Mouse (Mus musculus) embryo, embryonic 10 days (tissue): ENCODE data around the gene Gper1.

ENCODE experiments used
- DNase-seq: peaks from one replicate; pipeline ENCODE4 v3.0.0-alpha.2; 2015; ENCODE audit warnings: low spot score

Gene Gper1

DNA sequence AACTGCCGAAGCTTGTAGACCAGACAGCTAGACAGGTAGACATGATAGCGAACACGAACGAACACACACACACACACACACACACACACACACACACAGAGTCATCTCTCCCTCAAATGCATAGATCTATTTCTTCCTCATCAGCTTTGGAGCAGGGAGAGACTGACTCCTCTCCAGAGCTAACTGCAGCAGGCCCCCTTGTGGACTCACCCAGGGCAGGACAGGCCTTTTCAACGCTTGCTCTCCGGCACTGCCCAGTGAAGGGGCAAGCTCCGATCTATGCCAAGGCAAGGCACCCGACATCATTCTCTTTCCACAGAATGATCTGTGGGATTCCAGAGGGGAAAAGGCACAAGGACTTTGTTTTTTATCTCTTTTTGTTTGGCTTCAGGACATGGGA lies 22.3 kb downstream of the Gper1 start:
- no peak for DNase-seq

DNA sequence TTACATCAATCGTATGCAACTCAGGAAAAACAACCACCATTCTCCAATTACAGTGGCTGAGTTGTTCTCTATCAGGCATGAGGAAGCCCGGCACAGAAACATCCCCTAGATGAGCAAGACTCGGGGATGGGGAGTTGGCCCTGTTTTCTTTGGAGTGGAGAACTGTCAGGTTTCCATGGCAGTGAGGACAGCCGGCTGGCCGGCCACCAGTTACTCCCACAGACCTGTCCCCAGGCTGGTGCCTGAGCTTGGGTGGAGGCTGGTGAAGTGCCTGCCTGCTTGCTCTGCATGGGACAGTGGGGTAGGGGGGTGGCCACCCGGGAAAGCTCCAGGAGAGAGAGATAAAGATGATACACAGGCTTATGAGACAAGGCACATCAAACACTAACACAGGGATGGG lies 25.1 kb downstream of the Gper1 start:
- no peak for DNase-seq

DNA sequence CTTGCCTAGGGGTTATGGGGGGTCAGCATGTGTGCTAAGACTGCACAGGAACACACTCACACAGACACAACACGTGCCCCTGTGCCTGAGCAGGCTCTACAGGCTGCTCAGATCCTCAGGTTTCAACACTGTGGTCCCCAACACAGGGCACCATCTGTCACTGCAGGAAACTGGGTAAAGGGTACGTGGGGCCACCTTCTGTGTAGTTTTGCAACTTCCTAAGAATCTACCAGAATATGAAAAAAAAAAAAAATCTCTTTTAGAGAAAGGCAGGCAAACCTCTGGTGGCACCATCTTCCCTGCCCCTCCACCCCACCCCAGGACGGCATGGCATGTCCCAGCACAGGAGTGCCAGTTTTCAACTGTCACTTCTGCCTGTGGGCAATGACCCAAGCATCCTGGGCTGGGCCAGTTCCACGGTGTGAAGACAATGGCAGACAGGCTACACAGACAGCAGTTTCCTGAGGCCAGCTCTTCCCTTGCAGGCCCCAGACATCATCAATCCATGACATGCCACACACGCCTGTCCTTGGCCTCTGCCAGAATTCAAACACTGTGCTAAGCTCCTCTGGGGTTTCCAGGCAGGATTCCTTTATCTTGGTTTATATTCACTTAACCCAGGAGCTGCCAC lies 26.3 kb downstream of the Gper1 start:
- no peak for DNase-seq

DNA sequence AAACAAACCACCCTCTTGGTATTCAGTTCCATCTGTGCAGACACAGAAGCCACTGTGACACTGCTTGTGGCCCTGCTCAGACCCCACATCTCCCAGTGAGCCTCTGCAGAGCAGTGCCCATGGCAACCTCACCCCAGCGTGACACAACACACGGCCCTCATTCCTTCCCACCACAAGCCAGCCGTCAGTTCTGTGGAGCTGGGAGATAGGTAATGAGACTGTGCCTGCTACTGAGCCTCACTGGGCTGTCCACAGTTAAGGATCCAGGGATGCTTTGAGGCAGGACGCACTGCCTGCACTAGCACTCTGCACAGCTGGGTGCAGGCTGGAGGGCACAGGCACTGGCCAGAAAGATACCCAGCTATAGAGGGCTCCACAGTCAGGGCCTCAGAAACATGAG lies 27.0 kb downstream of the Gper1 start:
- DNase-seq, result peak; percentile 38

DNA sequence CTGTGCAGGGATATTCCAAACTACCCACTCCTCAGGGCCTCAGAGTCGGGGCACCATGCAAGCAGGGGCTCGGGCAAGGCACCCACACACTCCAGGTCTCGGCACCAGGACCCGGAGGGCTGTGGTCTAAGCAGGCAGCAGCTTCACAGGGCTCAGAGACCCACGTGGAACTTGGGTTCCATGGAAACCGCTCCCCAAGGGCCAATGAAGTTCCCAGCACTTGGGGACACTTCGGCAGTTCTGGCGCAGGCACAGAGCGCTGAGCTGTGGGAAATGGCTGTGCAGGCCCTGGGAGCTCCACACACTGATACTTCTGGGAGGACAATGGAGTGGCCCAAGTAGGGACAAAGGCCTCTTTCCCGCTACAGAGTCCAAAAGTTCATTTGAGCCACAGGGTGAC lies 30.1 kb downstream of the Gper1 start:
- DNase-seq, result no peak

DNA sequence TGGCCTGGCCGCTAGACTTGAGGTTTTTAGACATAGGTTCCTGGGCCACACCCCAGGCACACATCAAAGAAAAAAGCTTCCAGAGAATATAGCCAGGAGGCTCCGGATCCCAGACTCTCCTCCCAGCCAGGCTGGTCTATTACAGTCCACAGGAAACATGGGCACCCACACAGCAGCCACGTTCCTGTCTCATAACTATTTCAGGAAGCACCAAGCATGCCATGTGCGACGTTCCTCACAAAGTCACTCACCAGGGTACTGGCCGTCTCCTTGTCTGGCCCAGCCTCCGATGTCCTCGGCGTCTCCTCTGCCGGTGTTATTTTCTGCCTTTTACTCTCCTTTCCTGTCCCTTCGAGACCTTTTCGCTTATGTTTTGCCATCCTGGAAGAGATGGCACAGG lies 32.2 kb downstream of the Gper1 start:
- DNase-seq, result no peak

DNA sequence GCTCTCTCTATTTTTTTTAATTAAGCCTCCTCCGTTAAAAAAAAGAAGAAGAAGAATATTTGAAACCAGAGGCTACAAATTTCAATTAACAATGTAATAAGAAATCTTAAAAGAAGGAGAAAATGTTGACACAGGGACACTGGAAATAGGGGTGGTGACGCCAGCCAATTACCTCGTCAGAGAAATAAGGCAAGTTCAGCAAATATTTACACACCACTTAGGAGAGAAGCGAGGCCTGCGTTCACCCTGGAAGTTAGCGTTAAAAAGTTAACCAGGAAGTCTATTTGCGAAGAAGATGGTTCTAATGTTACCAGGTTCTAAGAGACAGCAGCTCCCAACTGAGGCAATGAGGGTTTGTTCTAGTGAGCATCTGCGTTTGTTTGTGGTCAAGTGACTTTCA lies 34.3 kb downstream of the Gper1 start:
- no peak for DNase-seq

DNA sequence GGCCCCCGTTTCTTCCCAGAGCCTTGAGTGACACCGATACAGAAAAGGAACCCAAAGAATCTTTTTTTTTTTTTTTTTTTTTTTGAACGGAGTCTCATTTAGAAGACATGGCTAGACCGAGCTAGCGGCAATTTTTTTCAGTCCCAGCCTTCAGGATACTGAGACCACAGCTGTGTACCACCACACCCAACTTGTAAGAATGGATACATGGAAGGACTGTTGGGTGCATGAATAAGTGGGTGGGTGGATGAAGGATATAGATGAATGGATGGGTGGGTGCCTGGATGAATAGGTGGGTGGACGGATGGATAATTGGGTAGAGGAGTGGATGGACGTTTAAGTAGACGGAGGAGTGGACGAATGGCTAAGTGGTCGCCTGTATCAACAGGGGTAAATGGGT lies 37.0 kb downstream of the Gper1 start:
- no peak for DNase-seq

DNA sequence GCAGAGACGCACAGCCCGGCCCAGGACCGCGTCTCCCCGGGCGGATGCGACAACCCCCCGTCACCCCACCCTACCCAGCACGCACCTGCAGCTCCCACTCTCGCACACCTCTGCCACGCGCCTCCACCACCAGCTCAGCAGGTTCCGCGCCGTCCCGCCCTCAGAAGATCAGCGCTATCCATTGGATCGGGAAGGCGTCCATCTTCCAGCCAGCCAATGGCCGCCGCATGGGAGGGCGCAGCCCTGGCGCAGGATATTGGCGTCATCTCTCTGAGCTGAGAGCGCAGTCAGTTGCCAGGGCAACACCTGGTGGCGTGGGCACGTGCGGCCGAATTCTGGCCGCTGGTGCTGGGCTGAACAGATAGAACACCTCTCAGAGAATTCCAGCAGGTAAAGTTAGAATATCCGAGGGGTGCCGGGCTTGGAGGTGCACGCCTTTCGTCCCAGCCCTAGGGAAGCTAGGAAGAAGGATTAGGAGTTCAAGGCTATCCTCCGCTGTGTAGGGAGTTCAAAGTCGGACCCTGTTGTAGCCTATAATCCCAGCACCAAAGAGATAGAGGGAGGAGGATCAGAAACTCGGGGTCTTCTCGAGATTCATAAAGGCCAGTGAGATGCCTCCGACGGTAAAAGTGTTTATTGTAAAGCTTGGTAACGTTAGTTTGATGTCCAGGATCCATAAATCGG lies 37.6 kb downstream of the Gper1 start, which contains the start of gene 3110082I17Rik:
TSS of gene 3110082I17Rik (minus strand) at position 144 of the 684 bp plus-strand sequence.
- DNase-seq, result peak; percentile 100

DNA sequence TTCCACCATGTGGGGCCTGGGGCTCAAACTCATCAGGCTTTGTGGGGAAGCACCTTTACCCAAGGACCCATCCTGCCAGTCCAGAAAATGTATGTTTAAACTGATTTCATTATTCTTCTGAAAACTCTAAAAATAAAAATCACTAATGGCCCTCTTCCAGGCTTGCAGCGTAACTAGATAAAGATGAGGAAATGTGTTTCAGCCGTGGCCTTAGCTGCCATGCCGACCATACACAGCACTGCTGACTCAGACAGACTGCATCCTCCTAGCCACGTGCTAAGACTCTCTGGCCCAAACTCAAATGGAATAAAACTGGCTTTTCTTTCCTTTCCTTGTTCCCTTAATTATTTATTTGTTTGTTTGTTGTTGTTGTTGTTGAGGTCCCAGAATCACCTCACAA lies 41.9 kb downstream of the Gper1 start:
- DNase-seq, result no peak

DNA sequence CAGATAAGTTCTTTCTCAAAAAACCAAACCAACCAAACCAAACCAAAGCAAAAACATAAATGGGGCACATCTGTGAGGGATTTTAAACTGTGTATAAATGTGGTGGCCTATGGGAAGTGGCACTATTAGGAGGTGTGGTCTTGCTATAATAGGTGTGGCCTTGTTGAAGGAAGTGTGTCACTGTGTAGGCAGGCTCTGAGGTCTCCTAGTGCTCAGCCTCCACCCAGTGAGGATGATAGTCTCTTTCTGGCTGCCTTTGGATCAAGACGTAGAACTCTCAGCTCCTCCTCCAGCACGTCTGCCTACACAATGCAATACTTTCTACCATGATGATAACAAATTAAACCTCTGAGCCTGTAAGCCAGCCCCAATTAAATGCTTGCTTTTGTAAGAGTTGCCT lies 43.4 kb downstream of the Gper1 start:
- DNase-seq, result no peak

DNA sequence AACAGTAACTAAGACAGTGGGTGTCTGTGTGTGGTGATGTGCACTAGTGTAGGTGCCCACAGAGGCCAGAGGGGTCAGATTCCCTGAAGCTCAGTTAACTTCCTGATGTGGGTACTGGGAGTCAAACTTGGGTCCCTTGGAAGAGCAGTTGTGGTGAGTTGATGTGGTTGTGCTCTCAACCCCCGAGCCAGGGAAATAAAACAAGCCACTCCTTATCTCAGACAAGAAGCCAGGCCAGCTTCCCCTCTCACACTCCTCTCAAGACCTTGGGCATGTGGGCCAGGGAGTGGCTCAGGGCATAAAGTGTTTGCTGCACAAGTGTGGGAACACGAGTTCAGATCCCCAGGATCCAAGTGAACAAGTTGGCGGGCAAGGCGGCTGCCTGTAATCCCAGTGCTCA lies 43.9 kb downstream of the Gper1 start:
- DNase-seq, result no peak

DNA sequence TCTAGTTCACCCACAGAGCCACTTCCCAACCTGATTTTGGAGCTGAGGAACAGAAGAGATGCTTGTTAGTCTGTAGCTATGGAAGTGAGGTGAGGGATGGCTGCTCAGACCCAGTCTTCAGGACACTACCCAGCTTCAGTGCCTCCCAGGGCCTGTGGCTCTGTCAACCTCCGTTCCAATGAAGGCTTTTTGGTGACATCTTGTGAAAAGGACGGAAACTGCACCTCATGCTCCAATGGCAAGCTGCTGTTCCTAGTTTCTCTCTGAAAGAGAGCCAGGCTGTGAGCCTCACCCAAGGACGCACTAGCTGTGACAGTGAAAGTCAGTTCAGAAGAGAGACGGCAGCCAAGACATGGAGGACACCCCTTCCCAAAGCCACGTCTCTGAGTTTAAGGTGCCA lies 45.0 kb downstream of the Gper1 start:
- DNase-seq, result peak; percentile 31

DNA sequence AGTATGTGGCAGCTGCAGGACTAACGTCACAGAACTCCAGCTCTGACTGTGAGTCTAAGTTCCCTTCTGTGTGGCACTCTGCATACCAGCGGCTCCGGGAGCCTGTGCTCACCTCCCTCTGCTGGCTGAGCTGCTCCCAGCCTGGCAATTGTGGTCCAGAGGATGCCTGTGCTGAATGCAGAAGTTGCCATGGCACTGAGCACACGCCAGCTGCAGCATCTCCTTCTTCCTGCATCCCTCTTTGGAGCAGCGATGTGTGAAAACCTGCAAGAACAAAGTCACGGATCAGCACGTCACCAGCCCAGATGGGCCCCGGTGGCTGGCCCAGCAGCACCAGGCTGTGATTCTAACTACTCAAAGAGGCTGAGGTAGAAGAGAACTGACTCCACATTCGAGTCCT lies 51.8 kb downstream of the Gper1 start:
- DNase-seq, result no peak
